Mouse (Mus musculus): ENCODE results near the gene Pcbp3.

GRCm38 (mm10) chr10:76846480-76846879, 115.2 kb downstream of the Pcbp3 start:
- TF ChIP-seq CTCF (IDR thresholded peaks at IDR 0.05; ENCODE audit: low read depth, low read length) = no peak
- TF ChIP-seq POLR2A (IDR thresholded peaks at IDR 0.05; ENCODE audit: extremely low read depth, insufficient read depth, low read length) = no peak
